Mouse (Mus musculus): ENCODE measurements around the gene Gckr. TPM values are rescaled to one million over a fixed set of nuclear protein-coding genes. Genes with fewer than 3 reads are reported as not detected.

The Gckr gene
- polyA plus RNA-seq, 2 experiments, result 0.36 to 0.47 TPM

- no peak for TF ChIP-seq POLR2A (IDR thresholded peaks at IDR 0.05; ENCODE audit: borderline replicate concordance, extremely low read depth, insufficient read depth, insufficient read length)
- Histone ChIP-seq H3K27ac (replicated peaks; ENCODE audit: low read depth, low read length) (no peak overlapping the region), H3K4me3 (replicated peaks; ENCODE audit: low read length) (no peak overlapping the region), H3K9me3 (ENCODE audit: control insufficient read depth, low read length) (no peaks in the 10 kb centered on the region), H3K4me2 (replicated peaks; ENCODE audit: low read depth, low read length, severe bottlenecking) (no peak overlapping the region), H3K36me3 (ENCODE audit: control insufficient read depth, insufficient read depth, low read length) (peaks cover 44% of the 10 kb centered on the region), H3K9ac (ENCODE audit: low read depth, low read length, severe bottlenecking) (no peak overlapping the region), H3K4me1 (ENCODE audit: control insufficient read depth, insufficient read depth, low read length) (peaks cover 7% of the 10 kb centered on the region; the same call in 1 of the 2 replicates), H3K27me3 (ENCODE audit: control insufficient read depth, insufficient read depth, low read length) (no peaks in the 10 kb centered on the region)
- ATAC-seq (ENCODE audit: low FRiP score, low read depth), result no peak
- no peak for DNase-seq (ENCODE audit: low spot score)
- WGBS, result 77% methylated on average over 3 of the region's 3 CpGs
Observed at GRCm38 (mm10) chr5:31288655-31289054, 8.6 kb upstream of the Gckr start.

GRCm38 (mm10) chr5:31289626-31290230 is 7.5 kb upstream of the Gckr start:
- no peak for ATAC-seq (ENCODE audit: low FRiP score, low read depth)
- H3K4me3 ChIP-seq (replicated peaks; ENCODE audit: low read length), result peak overlapping the region; percentile 56; the same call in 1 of the 2 replicates
- H3K36me3 ChIP-seq (ENCODE audit: control insufficient read depth, insufficient read depth, low read length), result peaks cover 41% of the 10 kb centered on the region
- no peak overlapping the region for H3K27ac ChIP-seq (replicated peaks; ENCODE audit: low read depth, low read length)
- H3K9me3 ChIP-seq (ENCODE audit: control insufficient read depth, low read length), result no peaks in the 10 kb centered on the region
- WGBS, result 77% methylated on average over 3 of the region's 3 CpGs
- peaks cover 12% of the 10 kb centered on the region for H3K4me1 ChIP-seq (ENCODE audit: control insufficient read depth, insufficient read depth, low read length)
- no peaks in the 10 kb centered on the region for H3K27me3 ChIP-seq (ENCODE audit: control insufficient read depth, insufficient read depth, low read length)
- no peak for TF ChIP-seq POLR2A (IDR thresholded peaks at IDR 0.05; ENCODE audit: borderline replicate concordance, extremely low read depth, insufficient read depth, insufficient read length)
- peak overlapping the region; percentile 79 for H3K4me2 ChIP-seq (replicated peaks; ENCODE audit: low read depth, low read length, severe bottlenecking)
- DNase-seq (ENCODE audit: low spot score), result no peak
- 0 out of 2 replicates have a peak overlapping the region, but pooled peaks have one; percentile 52 for H3K9ac ChIP-seq (ENCODE audit: low read depth, low read length, severe bottlenecking)

- peak within 1 kb of the TSS; percentile 52 for H3K9ac ChIP-seq (ENCODE audit: low read depth, low read length, severe bottlenecking)
Observed at GRCm38 (mm10) chr5:31290521-31291360, 6.5 kb upstream of the Gckr start, which contains the start of gene Ift172. Ift172 (minus strand) TSS chr5:31291116.

GRCm38 (mm10) chr5:31291361-31291688 is 5.9 kb upstream of the Gckr start:
- Histone ChIP-seq H3K4me3 (replicated peaks; ENCODE audit: low read length) (peak overlapping the region; percentile 56), H3K36me3 (ENCODE audit: control insufficient read depth, insufficient read depth, low read length) (peaks cover 25% of the 10 kb centered on the region)
- 4% methylated on average over 9 of the region's 9 CpGs for WGBS

More at GRCm38 (mm10) chr5:31290521-31291360, 6.5 kb upstream of the Gckr start, which contains the start of gene Ift172:
- DNase-seq (ENCODE audit: low spot score), result peak; percentile 99
- Histone ChIP-seq H3K4me3 (replicated peaks; ENCODE audit: low read length) (peak within 1 kb of the TSS; percentile 56), H3K9me3 (ENCODE audit: control insufficient read depth, low read length) (no peaks in the 10 kb centered on the region), H3K36me3 (ENCODE audit: control insufficient read depth, insufficient read depth, low read length) (peaks cover 31% of the 10 kb centered on the region), H3K27ac (replicated peaks; ENCODE audit: low read depth, low read length) (peak within 1 kb of the TSS; percentile 86), H3K4me1 (ENCODE audit: control insufficient read depth, insufficient read depth, low read length) (peaks cover 16% of the 10 kb centered on the region), H3K4me2 (replicated peaks; ENCODE audit: low read depth, low read length, severe bottlenecking) (peak within 1 kb of the TSS; percentile 79), H3K27me3 (ENCODE audit: control insufficient read depth, insufficient read depth, low read length) (no peaks in the 10 kb centered on the region)
- peak; percentile 95 for ATAC-seq (ENCODE audit: low FRiP score, low read depth)
- peak; percentile 55; the same call in 1 of the 2 replicates for TF ChIP-seq POLR2A (IDR thresholded peaks at IDR 0.05; ENCODE audit: borderline replicate concordance, extremely low read depth, insufficient read depth, insufficient read length)
- 2% methylated on average over 45 of the region's 45 CpGs for WGBS

GRCm38 (mm10) chr5:31294964-31295605 is 2.2 kb upstream of the Gckr start:
- no peaks in the 10 kb centered on the region for H3K27me3 ChIP-seq (ENCODE audit: control insufficient read depth, insufficient read depth, low read length)
- H3K4me3 ChIP-seq (replicated peaks; ENCODE audit: low read length), result peak overlapping the region; percentile 93
- H3K36me3 ChIP-seq (ENCODE audit: control insufficient read depth, insufficient read depth, low read length), result peaks cover 19% of the 10 kb centered on the region
- H3K4me1 ChIP-seq (ENCODE audit: control insufficient read depth, insufficient read depth, low read length), result peaks cover 12% of the 10 kb centered on the region
- peak overlapping the region; percentile 67 for H3K27ac ChIP-seq (replicated peaks; ENCODE audit: low read depth, low read length)
- 4% methylated on average over 14 of the region's 29 CpGs for WGBS
- peak overlapping the region; percentile 87 for H3K4me2 ChIP-seq (replicated peaks; ENCODE audit: low read depth, low read length, severe bottlenecking)
- DNase-seq (ENCODE audit: low spot score) (no peak), ATAC-seq (ENCODE audit: low FRiP score, low read depth) (peak; percentile 15)
- H3K9ac ChIP-seq (ENCODE audit: low read depth, low read length, severe bottlenecking), result peak overlapping the region; percentile 92
- no peaks in the 10 kb centered on the region for H3K9me3 ChIP-seq (ENCODE audit: control insufficient read depth, low read length)
- no peak for TF ChIP-seq POLR2A (IDR thresholded peaks at IDR 0.05; ENCODE audit: borderline replicate concordance, extremely low read depth, insufficient read depth, insufficient read length)

More at GRCm38 (mm10) chr5:31291361-31291688, 5.9 kb upstream of the Gckr start:
- peak overlapping the region; percentile 79 for H3K4me2 ChIP-seq (replicated peaks; ENCODE audit: low read depth, low read length, severe bottlenecking)
- no peaks in the 10 kb centered on the region for H3K27me3 ChIP-seq (ENCODE audit: control insufficient read depth, insufficient read depth, low read length)
- DNase-seq (ENCODE audit: low spot score) (no peak), ATAC-seq (ENCODE audit: low FRiP score, low read depth) (no peak)
- no peaks in the 10 kb centered on the region for H3K9me3 ChIP-seq (ENCODE audit: control insufficient read depth, low read length)
- no peak for TF ChIP-seq POLR2A (IDR thresholded peaks at IDR 0.05; ENCODE audit: borderline replicate concordance, extremely low read depth, insufficient read depth, insufficient read length)
- peaks cover 16% of the 10 kb centered on the region for H3K4me1 ChIP-seq (ENCODE audit: control insufficient read depth, insufficient read depth, low read length)
- peak overlapping the region; percentile 86 for H3K27ac ChIP-seq (replicated peaks; ENCODE audit: low read depth, low read length)
- H3K9ac ChIP-seq (ENCODE audit: low read depth, low read length, severe bottlenecking), result peak overlapping the region; percentile 52; the same call in 1 of the 2 replicates

Data from limb, embryonic 14.5 days (tissue).